Mouse (Mus musculus) right cerebral cortex, postnatal 36 days (tissue): ENCODE data around the gene Gamt.
"Not testable (repeated sequence)": the region's sequence is repeated elsewhere in the genome, so short reads cannot be mapped to it uniquely, and the experiment has no call there.

Source experiments
- DNase-seq, 2 experiments: peaks; one replicate each; pipeline ENCODE4 v3.0.0; 2022; ENCODE audit warnings: low spot score in 2 of 2, mixed read lengths in 1 of 2

Gamt gene

DNA sequence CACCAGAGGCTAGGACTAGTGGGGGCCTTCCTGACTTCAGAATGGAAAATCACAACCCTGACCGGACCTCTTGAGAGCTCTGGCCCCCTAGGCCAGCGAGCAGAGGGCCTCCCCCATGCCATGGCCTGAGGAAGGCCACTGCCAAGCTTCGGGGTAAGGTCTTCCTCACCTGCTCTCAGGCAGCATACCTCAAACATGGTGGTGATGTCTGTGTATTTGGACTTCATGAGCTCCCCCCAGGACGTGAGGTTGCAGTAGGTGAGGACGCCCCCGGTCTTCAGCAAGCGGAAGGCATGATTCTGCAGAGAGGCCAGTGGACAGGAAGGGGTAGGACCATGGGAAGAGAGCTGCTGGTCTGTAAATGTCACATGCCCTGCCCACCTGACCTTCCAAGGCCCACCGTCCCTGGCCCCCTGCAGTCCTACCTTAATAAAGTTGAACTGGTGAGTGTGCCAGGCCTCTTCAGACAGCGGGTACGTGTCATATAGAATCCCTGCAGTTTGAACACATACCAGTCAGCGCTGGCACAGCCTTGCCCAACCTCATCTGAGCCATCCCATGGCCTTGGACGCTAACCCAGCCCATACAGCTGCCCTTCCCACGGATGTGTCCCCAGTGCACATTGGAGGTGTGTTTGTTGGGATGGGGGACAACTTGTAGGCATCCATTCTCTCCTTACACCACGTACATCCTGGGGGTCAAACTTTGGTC, 1.9 kb downstream of the Gamt start:
- no peak for DNase-seq

GRCm38 (mm10) chr10:80257936-80258335, 2.9 kb downstream of the Gamt start:
- DNase-seq: no peak

DNA sequence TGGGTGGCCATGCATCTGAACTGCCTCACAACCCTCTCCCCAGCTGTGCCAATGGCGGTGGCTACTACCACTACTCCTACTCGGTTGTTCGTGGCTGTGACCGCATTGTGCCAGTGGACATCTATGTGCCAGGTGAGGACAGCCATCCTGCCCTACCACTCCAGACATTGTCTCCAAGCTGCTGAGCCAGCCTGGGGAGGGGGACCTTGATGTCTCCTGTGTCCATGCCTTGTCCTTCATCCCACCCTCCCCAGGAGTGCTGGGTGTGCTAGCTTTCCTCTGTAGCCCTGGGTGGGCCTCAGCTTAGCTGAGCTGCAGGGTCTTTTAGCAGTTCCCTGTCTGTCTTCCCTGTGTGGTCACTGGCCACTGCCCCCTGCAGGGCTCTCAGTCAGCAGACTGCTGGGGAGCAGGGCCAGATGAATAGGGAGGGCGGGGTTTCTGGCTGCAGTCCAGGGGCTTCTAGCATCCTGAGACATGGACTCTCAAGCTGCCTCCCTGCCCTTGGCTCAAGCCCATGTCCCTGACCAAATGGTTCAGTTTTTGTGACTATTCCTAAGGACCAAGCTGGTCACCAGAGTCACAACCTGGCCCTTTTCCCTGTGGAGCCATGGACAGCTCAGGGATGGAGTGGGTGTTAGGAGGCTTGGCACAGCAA, 4.8 kb downstream of the Gamt start:
- no peak for DNase-seq

DNA sequence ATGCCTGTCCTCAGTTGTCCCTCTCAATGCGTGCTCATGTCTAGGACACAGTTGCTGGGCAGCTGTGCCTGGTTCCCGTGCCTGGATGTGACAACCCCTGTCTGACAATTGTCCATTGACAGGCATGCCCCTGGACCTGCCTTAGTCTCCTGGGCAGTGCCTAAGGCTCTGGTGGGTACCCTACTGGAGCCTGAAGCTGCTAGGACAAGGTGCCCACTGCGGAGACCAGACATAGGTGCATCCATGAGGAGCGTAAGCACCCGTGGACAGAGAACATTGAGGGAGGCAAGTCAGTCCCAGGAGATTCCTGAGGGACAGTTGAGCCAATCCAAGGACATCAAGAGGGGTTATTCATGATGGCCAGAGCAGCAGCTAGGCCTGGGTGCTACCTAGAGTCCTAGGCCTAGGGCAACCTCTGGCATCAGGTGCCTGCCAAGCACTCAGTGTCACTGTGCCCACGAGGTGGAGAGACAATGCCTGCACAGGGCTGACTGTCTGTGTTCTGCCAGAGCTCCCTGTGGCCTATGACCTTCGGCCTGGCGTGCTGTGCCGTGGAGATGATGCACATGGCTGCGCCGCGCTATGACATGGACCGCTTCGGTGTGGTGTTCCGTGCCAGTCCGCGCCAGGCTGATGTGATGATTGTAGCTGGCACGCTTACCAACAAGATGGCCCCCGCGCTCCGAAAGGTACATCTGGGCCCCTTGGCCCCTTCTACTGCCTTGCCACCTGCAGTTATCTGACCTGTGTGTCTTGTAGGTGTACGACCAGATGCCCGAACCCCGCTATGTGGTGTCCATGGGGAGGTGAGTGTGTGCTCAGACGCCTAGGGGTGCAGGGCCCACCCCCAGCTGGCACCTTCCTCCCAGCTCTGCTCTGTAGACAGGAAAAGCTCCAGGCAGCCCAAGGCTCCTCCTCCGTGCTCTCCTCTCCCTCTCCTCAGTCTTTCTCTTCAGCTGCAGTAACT, 6.2 kb downstream of the Gamt start:
- DNase-seq: no peak

GRCm38 (mm10) chr10:80253551-80253950, 7.3 kb downstream of the Gamt start:
- DNase-seq: no peak

- DNase-seq: no peak
Observed at GRCm38 (mm10) chr10:80252493-80253274, 8.1 kb downstream of the Gamt start.

GRCm38 (mm10) chr10:80252011-80252410, 8.8 kb downstream of the Gamt start:
- no peak for DNase-seq

DNA sequence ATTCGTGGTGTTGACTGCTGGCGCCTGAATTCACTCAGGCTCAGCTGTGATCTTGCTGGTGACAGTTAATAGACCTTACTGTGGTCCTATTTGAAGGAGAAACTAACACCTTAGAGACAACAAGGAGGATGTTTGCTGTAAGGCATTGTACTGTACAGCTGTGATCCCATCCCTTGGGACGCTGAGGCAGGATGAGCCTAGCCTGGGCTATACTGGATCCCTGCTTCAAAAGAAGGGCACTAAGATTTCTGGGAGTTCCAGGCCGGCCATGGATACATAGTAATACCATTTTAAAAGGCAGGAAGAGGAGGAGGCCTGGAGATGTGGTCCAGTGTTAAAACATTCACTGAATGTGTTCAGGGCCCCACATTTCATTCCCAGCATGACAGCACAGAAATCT, 10.2 kb downstream of the Gamt start:
- DNase-seq: no peak

GRCm38 (mm10) chr10:80250059-80250458, 10.8 kb downstream of the Gamt start:
- no peak for DNase-seq

DNA sequence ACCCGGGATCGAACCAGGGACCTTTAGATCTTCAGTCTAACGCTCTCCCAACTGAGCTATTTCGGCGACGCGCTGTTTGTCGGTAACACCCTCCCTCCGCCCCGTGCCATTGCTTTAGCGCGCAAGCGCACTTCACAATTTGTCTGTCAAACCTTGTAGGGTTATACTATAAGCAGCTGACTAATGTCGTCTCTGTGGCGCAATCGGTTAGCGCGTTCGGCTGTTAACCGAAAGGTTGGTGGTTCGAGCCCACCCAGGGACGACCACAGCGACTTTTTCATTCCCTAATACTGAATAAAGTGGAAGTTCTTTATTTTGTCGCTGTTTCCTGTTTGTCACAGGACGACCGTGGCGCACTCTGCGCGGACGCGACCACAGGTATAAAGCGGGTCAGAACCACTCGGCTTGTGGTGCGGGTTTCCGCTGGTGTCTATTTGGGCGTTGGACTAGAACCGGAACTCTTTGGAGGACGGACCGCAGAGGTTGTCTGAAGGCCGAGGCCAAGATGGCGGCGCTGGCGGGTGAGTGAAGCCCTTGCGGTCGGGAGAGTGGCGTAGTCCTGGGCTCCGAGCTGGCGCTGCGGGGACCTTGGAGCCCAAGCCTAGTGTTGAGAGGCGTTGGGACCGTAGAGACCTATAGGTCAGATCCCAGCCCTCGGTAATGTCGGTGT, 11.7 kb downstream of the Gamt start, which contains the start of gene Ndufs7:
TSS of gene Ndufs7 (plus strand) at position 151 of the 670 bp plus-strand sequence.
- DNase-seq: peak; percentile 92 to 93

DNA sequence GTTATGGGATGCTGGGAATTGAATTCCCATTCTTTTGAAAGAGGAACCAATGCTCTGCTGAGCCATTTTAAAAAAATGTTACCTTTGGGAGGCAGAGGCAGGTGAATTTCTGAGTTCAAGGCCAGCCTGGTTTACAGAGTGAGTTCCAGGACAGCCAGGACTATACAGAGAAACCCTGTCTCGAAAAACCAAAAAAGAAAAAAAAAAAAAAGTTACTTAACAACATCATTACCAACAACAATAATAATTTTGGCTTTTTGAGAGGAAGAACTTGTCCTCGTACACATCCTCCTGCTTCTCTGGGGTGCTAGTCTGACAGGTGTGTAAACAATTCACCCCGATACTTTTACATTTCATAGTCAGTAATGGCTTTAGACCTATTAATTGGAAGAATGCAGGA, 12.4 kb downstream of the Gamt start:
- DNase-seq: not testable (repeated sequence)

DNA sequence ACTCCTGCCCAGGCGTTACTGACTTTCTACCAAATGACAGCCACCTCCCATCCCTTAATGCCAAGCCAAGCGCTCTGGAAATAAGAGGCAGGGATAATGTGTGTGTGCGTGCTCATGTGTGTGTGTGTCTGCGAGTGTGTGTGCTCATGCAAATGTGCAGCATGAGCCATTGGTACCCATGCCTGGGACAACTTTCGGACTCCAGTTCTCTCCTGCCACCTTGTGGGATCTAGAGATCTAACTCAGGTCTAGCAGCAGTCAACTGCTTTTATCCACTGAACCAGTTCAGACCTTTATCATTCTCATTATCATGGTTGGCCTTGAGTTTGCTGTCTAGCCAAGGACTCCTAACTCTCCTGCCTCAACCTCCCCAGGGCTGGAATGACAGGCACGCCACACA, 13.0 kb downstream of the Gamt start:
- DNase-seq: no peak

- DNase-seq: peak in 1 of 2 experiments; percentile 51
Observed at GRCm38 (mm10) chr10:80245600-80245999, 15.2 kb downstream of the Gamt start.

GRCm38 (mm10) chr10:80244791-80245399, 15.9 kb downstream of the Gamt start:
- DNase-seq: no peak

DNA sequence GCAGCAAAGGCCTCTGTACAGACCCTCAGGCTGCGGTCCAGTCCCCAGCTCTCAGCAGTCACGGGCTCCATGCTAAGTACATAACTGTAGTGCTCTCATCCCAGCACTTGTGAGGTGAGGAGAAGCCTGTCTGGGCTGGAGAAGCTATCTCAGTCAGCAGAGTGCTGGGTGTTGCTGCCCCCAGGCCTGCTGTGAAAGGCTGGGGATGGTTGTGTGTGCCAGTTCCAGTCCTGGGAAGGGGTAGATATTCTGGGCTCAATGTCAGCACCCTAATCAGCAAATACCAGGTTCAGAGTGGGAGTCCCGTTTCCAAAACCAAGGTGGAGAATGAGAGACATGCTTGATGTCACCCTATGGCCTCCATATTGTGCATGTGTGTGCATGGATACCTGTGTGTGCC, 18.2 kb downstream of the Gamt start:
- DNase-seq: no peak

DNA sequence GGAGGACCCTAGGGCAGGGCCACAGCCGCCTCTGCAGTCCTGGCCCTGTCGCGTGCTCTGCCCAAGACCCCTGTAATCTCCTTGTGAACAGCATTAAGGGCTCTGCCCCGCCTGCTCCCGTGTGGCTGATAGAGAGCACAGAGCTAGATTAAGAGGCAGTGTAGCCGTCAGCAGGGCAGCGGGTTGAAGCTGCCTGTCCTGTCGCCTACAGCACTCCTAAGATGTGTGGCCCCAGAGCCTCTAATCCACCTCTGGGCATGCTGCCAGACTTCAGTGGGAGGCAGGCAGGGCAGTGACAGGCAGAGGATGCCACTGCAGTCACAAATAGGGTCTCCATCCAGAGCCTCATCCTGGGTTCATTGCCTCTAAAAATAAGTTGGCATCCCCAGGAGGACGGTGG, 18.7 kb downstream of the Gamt start:
- DNase-seq: no peak

- no peak for DNase-seq
Observed at GRCm38 (mm10) chr10:80239791-80240190, 21.0 kb downstream of the Gamt start.

DNA sequence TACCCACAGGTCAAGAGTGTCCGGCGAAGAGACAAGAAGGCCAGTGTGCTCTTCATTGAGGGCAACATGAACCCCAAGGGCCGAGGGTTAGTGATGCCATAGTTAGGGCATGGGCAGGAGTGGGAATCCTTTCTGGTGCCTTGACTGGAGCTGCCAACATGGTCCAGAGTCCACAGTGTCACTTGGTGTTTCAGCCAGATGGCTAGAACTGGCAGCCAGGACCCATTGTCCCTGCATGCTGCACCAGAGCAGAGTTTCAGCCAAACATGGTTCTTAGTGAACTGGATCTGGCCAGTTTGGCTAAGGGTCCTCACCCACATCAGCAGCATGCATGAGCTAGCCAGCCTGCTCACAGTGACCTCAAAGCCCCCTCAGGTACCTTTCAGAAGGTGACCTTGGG, 22.5 kb downstream of the Gamt start:
- DNase-seq: no peak

GRCm38 (mm10) chr10:80237020-80237419, 23.8 kb downstream of the Gamt start:
- no peak for DNase-seq

DNA sequence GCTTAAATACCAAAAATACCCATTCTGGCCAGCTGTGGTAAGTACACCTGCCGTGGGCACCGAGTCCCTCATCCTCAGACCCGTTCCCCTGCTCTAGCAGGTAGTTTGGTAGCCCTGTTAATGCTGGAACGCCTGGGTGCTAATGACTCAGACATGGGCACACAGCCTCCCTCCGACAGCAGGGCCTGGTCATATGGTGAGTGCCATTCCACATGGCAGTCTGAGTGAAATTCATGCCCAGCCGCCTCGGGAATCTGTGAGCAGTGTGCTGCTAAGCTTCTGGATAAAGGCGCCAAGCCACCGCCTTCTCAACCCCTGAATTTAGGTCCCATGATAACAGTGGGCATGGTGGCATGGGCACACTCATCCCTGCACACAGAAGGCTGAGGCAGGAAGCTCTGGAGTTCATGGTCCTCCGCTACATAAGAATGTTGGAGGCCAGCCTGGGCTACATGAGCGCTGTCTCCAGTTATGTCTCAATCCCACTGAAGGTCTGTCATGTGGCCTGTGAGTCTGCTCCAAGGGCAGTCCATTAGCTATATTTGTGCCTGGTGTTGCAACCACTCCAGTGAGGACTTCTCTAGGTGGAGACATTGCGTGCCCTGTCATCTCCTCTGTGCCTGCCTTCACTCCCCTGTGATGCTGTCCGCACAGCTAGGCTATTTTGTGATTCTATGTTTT, 24.5 kb downstream of the Gamt start:
- DNase-seq: no peak
